Mouse (Mus musculus) erythroblast, adult 5-6 weeks (primary cell): ENCODE measurements around the gene Elovl2. TPM values are rescaled to one million over a fixed set of nuclear protein-coding genes. Genes with fewer than 3 reads are reported as not detected.
"Not testable (repeated sequence)": the region's sequence is repeated elsewhere in the genome, so short reads cannot be mapped to it uniquely, and the experiment has no call there.

Experiments used
- ATAC-seq: replicated peaks from 2 replicates; pipeline ENCODE4 v1.8.0; 2016; ENCODE audit warnings: moderate number of reproducible peaks, mild to moderate bottlenecking, moderate TSS enrichment, inconsistent platforms; ENCODE audit not compliant: poor library complexity, low FRiP score, severe bottlenecking
- total RNA-seq, 2 experiments: library from RNA; stranded (forward) in 1 of 2; stranded (reverse) in 1 of 2; fragments of 150-400 nt in 1 of 2; fragments of 200-764, 138-1000 nt in 1 of 2; gene quantifications; 2 replicates each; pipeline versions ENCODE4 v1.2.3 to v1.2.4; 2015 to 2017; ENCODE audit warnings: low replicate concordance in 2 of 2

The Elovl2 gene
- not detected in 2 replicates for total RNA-seq (2015; ENCODE audit: low replicate concordance)
- not detected in 2 replicates for total RNA-seq (2017; ENCODE audit: low replicate concordance)

DNA sequence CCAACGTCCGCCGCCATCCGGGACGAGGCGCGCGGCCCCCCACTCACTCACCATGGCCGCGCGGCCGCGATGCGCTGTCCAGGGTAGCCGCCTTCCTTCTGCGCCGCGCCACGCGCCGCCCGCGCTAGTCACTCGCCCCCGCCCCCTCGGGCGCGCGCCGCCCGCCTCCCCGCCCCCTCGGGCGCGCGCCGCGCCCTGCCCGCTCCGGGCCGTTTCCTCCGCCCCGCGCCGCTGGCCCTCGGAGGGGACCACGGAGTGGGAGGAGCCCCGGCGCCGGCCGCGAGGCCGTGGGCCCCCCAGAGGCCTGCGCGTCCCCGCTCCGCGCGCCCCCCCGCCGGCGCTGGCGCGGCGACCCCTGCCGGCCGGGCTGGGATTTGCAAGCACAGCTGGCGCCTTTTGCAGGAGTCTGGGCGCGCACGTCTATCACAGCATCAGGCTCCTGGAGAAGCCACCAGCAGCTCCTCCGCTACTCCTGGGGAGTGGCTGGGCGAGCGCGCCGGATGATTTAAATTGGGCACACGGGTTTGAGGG lies at the start of gene Elovl2:
Gene Elovl2 (minus strand): TSS at position 102 of the 531 bp plus-strand sequence.
- no peak for ATAC-seq

GRCm38 (mm10) chr13:41267827-41268408 lies 47.7 kb upstream of the Elovl2 start:
- no peak for ATAC-seq

- no peak for ATAC-seq
Measured at GRCm38 (mm10) chr13:41263304-41264006, 43.2 kb upstream of the Elovl2 start.

- ATAC-seq = not testable (repeated sequence)
Measured at GRCm38 (mm10) chr13:41261617-41262016, 41.4 kb upstream of the Elovl2 start.

DNA sequence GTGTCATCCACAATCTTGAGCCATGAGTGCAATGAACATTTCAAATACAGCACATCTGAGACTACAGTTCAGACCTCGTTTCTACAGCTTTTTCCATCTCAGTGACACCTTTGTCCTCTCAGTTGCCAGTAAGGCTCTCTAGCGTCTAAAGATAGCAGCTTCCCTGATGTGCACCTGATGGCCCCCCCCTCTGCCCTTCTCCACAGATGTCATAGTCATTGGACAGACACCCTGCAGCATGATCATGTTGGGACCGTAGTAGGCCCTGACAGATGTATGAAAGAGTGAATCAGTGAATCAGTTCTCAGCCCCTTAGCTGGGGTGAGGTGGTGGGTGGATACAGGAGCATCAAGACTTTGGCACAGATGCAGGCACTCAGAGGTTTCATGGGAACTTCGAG lies 37.6 kb upstream of the Elovl2 start:
- ATAC-seq = no peak

DNA sequence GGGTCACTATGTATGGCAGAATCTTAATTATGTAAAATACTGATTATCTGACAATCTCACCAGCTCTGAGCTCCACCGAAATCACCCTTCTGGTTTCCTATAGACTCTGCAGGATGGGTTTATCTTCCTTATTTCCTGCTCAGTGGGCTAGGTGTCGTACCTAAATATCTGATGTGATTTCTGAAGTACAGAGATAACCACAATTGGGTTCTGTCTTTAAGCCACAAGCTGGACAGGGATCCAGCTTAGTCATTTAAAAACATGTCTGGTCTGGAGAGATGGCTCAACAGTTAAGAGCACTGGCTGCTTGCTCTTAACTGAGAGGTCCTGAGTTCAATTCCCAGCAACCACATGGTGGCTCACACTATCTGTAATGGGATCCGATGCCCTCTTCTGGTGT lies 36.8 kb upstream of the Elovl2 start:
- no peak for ATAC-seq

DNA sequence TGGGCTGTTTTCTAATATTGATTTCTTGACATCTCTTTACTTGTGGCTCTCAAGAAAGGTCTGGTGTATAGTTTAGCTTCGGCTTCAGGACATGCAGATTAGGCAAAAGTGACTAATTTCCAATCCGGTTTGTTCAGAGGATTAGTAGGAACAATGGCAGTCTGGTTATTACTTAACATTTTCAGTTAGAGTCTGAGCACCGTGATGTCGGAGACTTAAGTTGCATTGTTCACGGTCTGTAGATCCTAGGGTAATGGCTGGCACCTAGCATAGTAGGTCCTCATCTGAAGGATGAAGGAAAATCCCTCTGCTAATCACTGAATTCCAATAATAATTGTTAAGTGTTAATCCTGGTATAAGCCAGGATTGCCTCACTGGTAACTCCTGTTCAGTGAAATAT lies 35.9 kb upstream of the Elovl2 start:
- ATAC-seq = no peak

GRCm38 (mm10) chr13:41252736-41253135 lies 32.5 kb upstream of the Elovl2 start:
- no peak for ATAC-seq

- ATAC-seq = no peak
Measured at GRCm38 (mm10) chr13:41252141-41252540, 31.9 kb upstream of the Elovl2 start.

DNA sequence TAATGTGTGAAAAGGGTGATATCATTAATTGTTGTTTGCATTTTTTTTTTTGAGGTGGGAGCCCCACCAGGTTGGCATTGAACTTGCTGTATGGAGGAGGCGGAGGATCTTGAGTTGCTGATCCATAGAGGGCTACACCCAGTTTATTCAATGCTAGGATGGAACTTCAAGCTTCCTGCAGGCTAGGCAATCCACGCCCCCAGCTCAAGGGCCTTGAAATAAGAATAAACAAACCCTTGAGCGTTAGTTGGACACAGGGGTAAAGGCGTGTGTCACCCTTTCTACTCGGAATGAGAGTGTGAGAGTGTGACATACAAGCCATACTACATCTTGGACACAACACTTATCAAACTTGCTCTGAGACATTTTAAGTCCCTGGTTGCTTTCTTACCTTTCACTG lies 31.5 kb upstream of the Elovl2 start:
- no peak for ATAC-seq

DNA sequence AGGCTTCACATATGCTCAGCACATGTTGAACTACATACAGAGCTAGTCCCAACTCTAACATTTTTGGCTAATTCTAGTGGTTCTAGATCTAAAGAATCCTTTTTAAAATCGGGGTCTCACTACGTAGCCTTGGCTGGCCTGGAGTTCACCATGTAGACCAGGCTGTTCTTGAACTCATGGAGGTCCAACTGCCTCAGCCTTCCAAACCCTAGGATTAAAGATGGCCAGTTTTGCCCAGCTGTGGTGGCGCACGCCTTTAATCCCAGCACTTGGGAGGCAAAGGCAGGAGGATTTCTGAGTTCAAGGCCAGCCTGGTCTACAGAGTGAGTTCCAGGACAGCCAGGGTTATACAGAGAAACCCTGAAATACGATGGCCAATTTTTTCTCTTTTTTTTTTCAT lies 31.0 kb upstream of the Elovl2 start:
- not testable (repeated sequence) for ATAC-seq

DNA sequence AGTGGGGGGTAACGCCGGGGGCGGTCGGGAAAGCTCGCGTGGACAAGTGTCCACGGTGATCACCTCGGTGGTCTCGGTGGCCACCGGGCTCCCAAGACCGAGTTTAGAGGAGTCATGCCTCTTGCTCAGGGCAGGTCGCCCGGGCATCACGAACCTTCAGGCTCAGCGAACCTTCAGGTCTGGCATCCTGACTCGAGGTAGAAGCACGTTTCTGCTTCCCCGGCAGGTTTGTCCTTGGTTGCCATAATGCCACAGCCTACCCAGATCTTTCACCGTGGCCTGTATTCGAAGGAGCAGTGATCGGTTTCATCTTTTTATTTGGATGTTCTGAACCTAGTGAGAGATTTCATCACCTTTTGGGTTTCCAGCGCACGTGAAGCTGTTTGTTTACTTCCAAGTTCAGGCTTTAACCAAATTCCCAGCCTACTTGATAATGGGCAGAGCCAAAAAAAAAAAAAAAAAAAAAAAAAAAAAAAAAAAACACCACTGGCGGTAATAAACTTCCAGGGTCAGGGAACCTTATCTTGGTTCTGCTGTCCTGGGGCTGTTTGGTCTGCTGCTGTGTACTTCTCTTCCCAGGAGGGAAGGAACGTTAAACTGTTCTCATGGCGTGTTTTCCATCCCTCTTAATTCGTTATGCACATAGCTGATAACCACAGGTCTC lies 30.2 kb upstream of the Elovl2 start:
- no peak; the same call in 1 of the 2 replicates for ATAC-seq

- peak; percentile 98 for ATAC-seq
Measured at GRCm38 (mm10) chr13:41249538-41250317, 29.5 kb upstream of the Elovl2 start, which contains the start of gene Smim13. Smim13 (plus strand) TSS chr13:41249844.

GRCm38 (mm10) chr13:41248751-41249520 lies 28.7 kb upstream of the Elovl2 start:
- peak; percentile 32 for ATAC-seq

DNA sequence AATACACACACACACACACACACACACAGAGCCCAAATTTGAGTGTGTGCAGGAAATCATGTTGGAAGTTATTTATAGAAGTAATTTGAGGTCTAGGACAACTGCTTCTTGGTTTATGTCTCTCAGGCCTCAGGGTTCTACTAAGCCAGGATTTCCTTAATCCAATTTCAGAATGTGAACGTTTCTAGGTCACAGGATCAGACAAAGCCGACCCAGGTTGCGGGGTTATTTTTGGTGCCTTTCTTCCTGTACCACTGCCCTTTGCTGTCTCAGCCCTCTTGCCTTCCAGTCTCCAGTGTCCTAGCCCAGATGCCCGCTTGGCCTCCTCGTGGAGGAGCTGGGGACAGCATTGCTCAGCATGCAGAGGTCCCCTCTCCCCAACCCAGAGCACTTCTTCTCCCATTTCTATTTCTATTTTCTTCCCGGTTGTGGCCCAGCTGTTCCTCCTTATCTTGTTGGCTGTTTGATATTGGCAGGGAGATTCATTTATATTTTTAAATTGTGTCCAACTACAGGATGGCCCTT lies 24.2 kb upstream of the Elovl2 start:
- no peak for ATAC-seq

GRCm38 (mm10) chr13:41241557-41241956 lies 21.4 kb upstream of the Elovl2 start:
- no peak for ATAC-seq

DNA sequence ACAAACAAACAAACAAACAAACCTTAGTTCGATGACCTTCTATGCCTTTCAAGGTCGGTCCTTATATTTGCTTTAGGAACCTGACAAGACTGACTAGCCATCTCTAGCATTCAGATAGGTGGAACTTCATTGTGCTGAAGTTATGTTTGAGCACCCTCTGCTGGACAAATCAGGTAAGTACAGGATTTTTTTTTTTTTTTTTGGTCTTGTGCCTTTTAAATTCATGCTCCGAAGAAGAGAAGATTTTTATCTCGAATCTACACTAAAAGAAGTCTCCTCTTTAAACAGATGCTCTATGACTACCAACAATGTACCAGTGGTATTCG lies 18.6 kb upstream of the Elovl2 start:
- ATAC-seq = peak; percentile 69

DNA sequence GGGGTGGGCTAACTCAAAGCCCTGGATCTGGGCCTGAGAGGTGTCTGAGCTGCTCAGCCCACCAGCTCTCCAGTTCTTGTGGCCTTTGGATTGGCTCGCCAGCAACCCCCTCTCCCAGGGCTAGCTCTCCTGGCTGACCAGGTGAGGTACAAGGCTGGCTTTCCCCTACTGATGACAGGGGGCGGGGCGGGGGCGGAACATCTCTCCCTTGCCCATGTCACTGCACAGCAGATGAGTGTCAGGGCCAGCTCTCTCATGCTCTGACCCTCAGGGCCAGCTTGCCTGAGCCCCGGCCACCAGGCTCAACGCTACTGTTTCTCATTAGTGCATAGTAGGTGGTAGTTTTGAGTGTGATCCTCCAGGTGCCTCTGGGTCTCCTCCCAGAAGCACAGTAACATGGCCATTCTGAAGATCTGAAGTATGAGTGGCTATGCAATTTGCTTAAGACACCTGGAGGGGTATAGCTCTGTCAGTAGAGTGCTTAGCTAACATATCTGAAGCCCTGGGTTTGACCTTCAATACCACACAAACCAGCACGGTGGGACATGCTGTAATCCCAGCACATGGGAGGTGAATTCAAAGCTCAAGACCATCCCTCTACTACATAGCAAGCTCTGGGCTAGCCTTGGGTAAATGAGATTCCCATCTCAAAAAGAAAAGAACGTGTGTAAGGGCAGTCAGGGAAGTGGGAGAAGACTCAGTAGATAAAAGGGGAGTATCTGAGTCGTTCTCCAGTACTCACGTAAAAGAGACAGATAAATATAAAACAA lies 18.0 kb upstream of the Elovl2 start:
- ATAC-seq = peak; percentile 31
